Mouse (Mus musculus) stomach, adult 2 months (tissue): ENCODE measurements around the gene AI661453. TPM values are rescaled to one million over a fixed set of nuclear protein-coding genes. Genes with fewer than 3 reads are reported as not detected.

Experiments used
- polyA plus RNA-seq: library from polyadenylated mRNA; depleted of rRNA; stranded (reverse); fragments of >200 nt; gene quantifications from 2 replicates; pipeline ENCODE4 v1.2.3, GENCODE M21; 2012; rRNA removed

Gene AI661453
- 19.3 and 26.1 TPM in 2 replicates for polyA plus RNA-seq

DNA sequence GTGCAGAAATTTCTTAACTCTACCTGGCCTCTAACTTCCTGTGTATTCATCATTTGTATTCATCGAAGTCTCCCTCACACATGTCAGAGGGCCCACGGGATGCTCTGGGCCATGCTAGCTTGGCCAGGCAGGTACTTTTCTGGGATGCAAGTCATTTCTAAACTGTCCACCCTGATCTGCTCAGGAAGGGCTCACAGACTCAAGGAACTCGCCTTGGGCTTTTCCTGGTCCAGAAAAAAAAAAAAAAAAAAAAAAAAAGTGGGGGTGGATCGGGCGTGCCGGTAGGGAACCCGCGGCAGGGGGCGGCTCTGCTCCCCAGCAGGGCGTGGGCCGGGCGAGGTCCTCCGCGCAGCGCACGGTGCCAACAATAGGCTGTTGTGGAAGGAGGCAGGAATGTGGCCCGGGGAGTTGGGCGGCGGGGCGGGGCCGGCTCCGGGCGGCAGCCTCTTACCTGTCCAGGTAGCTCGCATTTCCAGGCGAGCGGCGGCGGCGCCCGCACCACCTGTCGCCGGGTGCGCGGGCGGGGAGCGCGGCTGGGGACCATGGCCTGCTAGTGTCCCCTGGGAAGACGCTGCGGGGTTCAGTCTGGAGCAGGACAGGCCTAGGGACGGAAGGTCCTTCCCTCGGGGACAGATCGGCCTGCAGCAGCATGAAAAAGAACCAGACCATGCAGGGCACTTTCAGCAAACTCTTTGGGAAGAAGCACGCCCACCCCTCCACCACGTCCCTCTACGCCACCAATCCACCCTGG, at the start of gene AI661453:
Gene AI661453 (plus strand): TSS at position 460 of the 751 bp plus-strand sequence.

DNA sequence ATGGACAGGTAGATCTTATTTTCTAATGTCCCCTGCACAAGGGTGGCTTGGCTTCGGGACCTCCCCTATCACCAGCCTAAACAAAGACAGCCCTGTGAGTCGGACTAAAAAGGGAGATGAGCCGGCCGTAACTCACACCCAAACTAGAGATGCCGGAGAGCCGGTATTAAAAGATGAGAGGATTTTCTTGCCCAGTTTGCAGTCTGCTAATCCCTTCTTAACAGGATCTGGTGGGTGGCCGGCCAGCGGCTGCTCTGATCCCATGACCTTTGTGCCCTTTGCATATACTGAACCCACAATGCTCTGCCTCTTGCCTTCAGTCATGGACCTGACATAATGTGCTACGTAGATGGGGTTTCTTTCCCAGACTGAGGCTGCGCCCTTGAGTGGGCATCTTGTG, 36.0 kb upstream of the AI661453 start, which contains the start of gene Guca1a:
Gene Guca1a (minus strand): TSS at position 134 of the 400 bp plus-strand sequence.

DNA sequence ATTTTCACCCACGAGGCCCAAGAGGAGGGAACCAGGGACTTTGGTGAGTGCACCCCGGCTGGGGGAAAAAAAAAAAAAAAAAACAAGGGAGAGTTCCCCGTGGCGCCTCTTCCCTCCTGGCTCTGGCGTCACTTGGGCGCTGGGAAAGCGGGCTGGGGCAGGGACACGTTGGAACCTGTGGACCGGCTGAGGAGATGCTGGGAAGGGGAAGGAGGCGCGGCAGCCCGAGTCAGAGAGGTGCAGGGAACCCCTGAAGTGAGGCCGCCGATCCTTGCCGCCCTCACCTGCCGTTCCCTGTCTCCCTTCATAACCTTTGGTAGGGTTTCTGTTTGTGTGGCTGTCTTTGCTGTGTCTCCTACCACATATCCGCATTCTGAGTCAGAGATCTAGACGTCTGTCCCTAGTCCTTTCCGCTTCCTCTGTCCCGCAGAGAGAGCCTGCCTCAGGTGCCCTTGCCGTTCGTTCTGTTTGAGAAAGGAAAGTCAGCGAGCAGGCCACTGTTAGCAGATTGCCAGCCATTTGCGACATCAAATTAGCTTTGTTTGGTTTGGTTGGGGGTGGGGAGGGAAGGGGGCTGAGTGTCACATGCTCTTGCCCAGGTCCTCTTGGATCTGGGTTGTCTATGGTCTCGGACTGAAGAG, 612 bp downstream of the AI661453 start, which contains the start of gene 1700001C19Rik:
Gene 1700001C19Rik (minus strand): TSS at position 470 of the 641 bp plus-strand sequence.

DNA sequence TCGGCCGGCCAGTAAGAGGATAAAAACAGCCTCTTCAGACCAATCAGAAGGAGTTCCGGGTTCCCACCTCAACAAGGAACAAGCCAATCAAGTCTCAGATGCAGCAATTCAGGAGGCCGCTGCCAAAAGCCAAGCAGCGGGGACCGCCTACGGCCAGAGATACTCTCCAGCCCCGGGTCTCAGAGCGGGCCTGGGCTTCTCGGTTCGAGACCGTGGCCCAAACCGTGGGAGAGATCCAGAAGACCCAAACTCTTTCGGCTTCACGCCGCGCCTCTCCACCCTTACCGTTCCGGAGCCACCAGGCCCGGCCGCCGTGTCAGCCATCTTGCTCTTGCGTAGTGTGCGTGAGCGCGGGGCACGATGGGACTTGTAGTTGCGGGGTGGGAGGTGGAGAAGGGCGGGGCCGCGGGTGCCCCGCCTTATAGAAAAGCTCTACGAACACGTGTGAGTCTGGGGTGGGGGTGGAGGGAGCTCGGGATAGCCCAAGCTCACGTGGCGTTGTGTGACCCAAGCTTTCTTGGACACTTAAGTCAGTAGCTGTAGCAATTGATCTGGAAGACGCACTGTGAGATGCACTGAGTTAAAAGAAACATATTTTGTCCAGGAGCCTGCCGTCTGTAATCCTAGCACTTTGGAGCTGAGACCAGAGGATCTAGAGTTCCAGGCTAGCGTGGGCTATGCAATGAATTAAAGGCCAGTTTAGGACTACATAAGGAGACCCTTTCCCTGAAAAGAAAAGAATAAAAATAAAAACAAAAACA, 65.7 kb downstream of the AI661453 start, which contains the start of gene Taf8:
Gene Taf8 (minus strand): TSS at position 347 of the 761 bp plus-strand sequence.

DNA sequence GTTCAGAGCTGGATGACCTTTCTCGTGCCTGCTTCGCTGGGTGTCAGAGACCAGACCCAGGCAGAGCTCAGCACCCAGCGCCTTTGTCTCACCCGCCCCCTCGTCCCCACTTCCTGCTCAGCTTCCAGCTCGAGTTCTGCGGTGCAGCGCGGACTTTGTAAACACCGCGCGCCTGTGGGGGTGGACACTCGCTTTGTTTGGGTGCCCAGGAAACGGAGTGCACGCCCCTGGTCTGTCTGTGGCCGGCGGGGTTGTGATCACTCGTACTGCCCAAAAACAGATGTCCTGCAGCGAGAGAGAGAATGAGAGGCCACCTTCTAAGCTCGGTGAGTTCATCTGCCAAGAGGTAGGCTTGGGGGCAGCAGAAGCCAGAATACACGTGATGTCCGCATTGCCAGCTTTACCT, 68.5 kb downstream of the AI661453 start, which contains the start of gene Ccnd3:
Gene Ccnd3 (plus strand): TSS at position 111 of the 406 bp plus-strand sequence.

Other genes with a start within 250 kb of the AI661453 start
- gene Mrps10, start 67.7 kb upstream of the AI661453 start, polyA plus RNA-seq = 7.5 and 10.0 TPM in 2 replicates
- 0.43 and 0.51 TPM in 2 replicates for gene Guca1b, start 51.2 kb upstream of the AI661453 start, polyA plus RNA-seq
- 1.1 and 2.2 TPM in 2 replicates for gene Guca1a, start 36.0 kb upstream of the AI661453 start, polyA plus RNA-seq
- gene 1700001C19Rik, start 761 bp downstream of the AI661453 start, polyA plus RNA-seq = 0.29 TPM in 1 of 2 replicates, not detected in the other
- 6.8 and 7.3 TPM in 2 replicates for gene Taf8, start 65.7 kb downstream of the AI661453 start, polyA plus RNA-seq
- gene Ccnd3, start 68.4 kb downstream of the AI661453 start, polyA plus RNA-seq = 51.5 and 103 TPM in 2 replicates
- gene Bysl, start 174.9 kb downstream of the AI661453 start, polyA plus RNA-seq = 4.2 and 4.4 TPM in 2 replicates
- gene Med20, start 175.0 kb downstream of the AI661453 start, polyA plus RNA-seq = 6.1 and 7.6 TPM in 2 replicates
- gene Gm20517, start 175.0 kb downstream of the AI661453 start, polyA plus RNA-seq = 0.04 and 0.37 TPM in 2 replicates
- 2.7 and 2.9 TPM in 2 replicates for gene Usp49, start 194.1 kb downstream of the AI661453 start, polyA plus RNA-seq